Mouse (Mus musculus): ENCODE measurements around the gene F10.

GRCm38 (mm10) chr8:13036346-13036812, 729 bp upstream of the F10 start:
- no peak for TF ChIP-seq SRF (IDR thresholded peaks at IDR 0.05; ENCODE audit: control insufficient read depth, insufficient read length, low read depth)
- TF ChIP-seq POLR2A (IDR thresholded peaks at IDR 0.05; ENCODE audit: insufficient read length, low read depth) = no peak
- TF ChIP-seq REST (IDR thresholded peaks at IDR 0.05; ENCODE audit: insufficient read depth, insufficient read length) = no peak
- TF ChIP-seq E2F4 (IDR thresholded peaks at IDR 0.05; ENCODE audit: insufficient read depth) = no peak
- no peak for TF ChIP-seq USF1 (IDR thresholded peaks at IDR 0.05; ENCODE audit: low read depth)
- no peak for TF ChIP-seq MYOG (IDR thresholded peaks at IDR 0.05; ENCODE audit: control insufficient read depth in 1 of 3, insufficient read depth in 1 of 3, insufficient read length in 2 of 3, low read depth in 2 of 3)
- no peak for TF ChIP-seq CEBPB (IDR thresholded peaks at IDR 0.05; ENCODE audit: insufficient read depth, poor library complexity, severe bottlenecking)
- no peak for TF ChIP-seq MAX (IDR thresholded peaks at IDR 0.05; ENCODE audit: low read depth)
- TF ChIP-seq TCF12 (IDR thresholded peaks at IDR 0.05; ENCODE audit: insufficient read depth, poor library complexity, severe bottlenecking) = no peak
- TF ChIP-seq POLR2AphosphoS2 (IDR thresholded peaks at IDR 0.05; ENCODE audit: insufficient read length, low read depth) = no peak
